In genomic region chr11:68780466-68781114, GRCm38 (mm10) we compare ENCODE assay signal across 18 mouse cellular contexts.
DNase-seq lines count a peak whose midpoint lies in the region; ATAC-seq and TF ChIP-seq lines count a peak whose summit lies in the region.
"Had no signal": no experiment of that assay in that cellular context is flagged by ENCODE, and none has a peak within 500 bp of the region (broad histone marks: within the 10 kb centered on the region; RNA-seq: fewer than 3 reads in every experiment).

No protein-coding gene starts in this region.

- no peak for TF ChIP-seq CTCF in heart, postnatal 0 days (IDR thresholded peaks at IDR 0.05; ENCODE audit: low read depth)

- H3K4me1 ChIP-seq in heart, embryonic 10.5 days = peaks cover 25% of the 10 kb centered on the region
- H3K4me1 ChIP-seq in heart, postnatal 0 days (ENCODE audit: control insufficient read depth, insufficient read depth) = peaks cover 11% of the 10 kb centered on the region
- no peaks in the 10 kb centered on the region for H3K4me1 ChIP-seq in midbrain, embryonic 14.5 days (ENCODE audit: control insufficient read depth, insufficient read depth, low read length)
- H3K4me1 ChIP-seq: embryonic facial prominence, embryonic 13.5 days had no signal

- ATAC-seq in heart, postnatal 0 days (ENCODE audit: insufficient read depth, low read depth) = peak; percentile 77
- no peak for ATAC-seq in midbrain, embryonic 14.5 days (ENCODE audit: low FRiP score, low TSS enrichment)
- ATAC-seq: forebrain, embryonic 14.5 days; inflammation-experienced regulatory T-cells, adult 6 months had no signal

- H3K36me3 ChIP-seq in heart, embryonic 10.5 days = peaks cover 87% of the 10 kb centered on the region
- peaks cover 68% of the 10 kb centered on the region for H3K36me3 ChIP-seq in heart, postnatal 0 days (replicated peaks; ENCODE audit: control insufficient read depth, insufficient read depth, low read length)
- peaks cover 78% of the 10 kb centered on the region for H3K36me3 ChIP-seq in midbrain, embryonic 14.5 days (ENCODE audit: control insufficient read depth, insufficient read depth, low read length)

- TF ChIP-seq EP300 in heart, postnatal 0 days (IDR thresholded peaks at IDR 0.05; ENCODE audit: low read depth) = no peak

- no peaks in the 10 kb centered on the region for H3K27me3 ChIP-seq in heart, embryonic 10.5 days (ENCODE audit: insufficient read depth, poor library complexity, severe bottlenecking)
- no peaks in the 10 kb centered on the region for H3K27me3 ChIP-seq in heart, postnatal 0 days (ENCODE audit: control insufficient read depth, insufficient read depth, low read length)
- H3K27me3 ChIP-seq in midbrain, embryonic 14.5 days (ENCODE audit: control insufficient read depth, insufficient read depth, low read length) = no peaks in the 10 kb centered on the region
- H3K27me3 ChIP-seq: embryonic facial prominence, embryonic 13.5 days had no signal

- no peaks in the 10 kb centered on the region for H3K9me3 ChIP-seq in heart, embryonic 10.5 days
- H3K9me3 ChIP-seq in heart, postnatal 0 days (replicated peaks; ENCODE audit: control insufficient read depth, low read length) = no peaks in the 10 kb centered on the region
- no peaks in the 10 kb centered on the region for H3K9me3 ChIP-seq in midbrain, embryonic 14.5 days (ENCODE audit: control insufficient read depth, low read length)
- H3K9me3 ChIP-seq: embryonic facial prominence, embryonic 13.5 days had no signal

- peak overlapping the region; percentile 43; the same call in 1 of the 2 replicates for H3K27ac ChIP-seq in heart, embryonic 10.5 days
- peak overlapping the region; percentile 66 for H3K27ac ChIP-seq in heart, postnatal 0 days (ENCODE audit: low read depth)
- H3K27ac ChIP-seq in midbrain, embryonic 14.5 days (replicated peaks; ENCODE audit: low read depth, low read length) = no peak overlapping the region
- H3K27ac ChIP-seq: embryonic facial prominence, embryonic 13.5 days; stomach, postnatal 0 days had no signal

- no peak overlapping the region; the same call in 1 of the 2 replicates for H3K9ac ChIP-seq in heart, postnatal 0 days (replicated peaks; ENCODE audit: low read depth, low read length)
- no peak overlapping the region for H3K9ac ChIP-seq in midbrain, embryonic 14.5 days (replicated peaks; ENCODE audit: low read length)
- H3K9ac ChIP-seq: embryonic facial prominence, embryonic 13.5 days had no signal

- peak; percentile 36 for DNase-seq in cerebellum, adult 9-10 months
- DNase-seq in cerebellum, postnatal 25 days = no peak
- peak; percentile 84 for DNase-seq in heart, embryonic 10.5 days (ENCODE audit: low spot score)
- DNase-seq in heart, postnatal 0 days (ENCODE audit: low spot score) = peak; percentile 74
- no peak for DNase-seq in midbrain, embryonic 14.5 days
- no peak for DNase-seq in layer of hippocampus, adult 9-10 months (ENCODE audit: low spot score)
- no peak for DNase-seq in lung, adult 18-20 months
- DNase-seq: adrenal gland, postnatal 36 days; gastrocnemius, postnatal 25 days; kidney, adult 9 months; kidney, postnatal 4 days; lung, adult 2 months; retina, postnatal 1 day had no signal

- H3K4me3 ChIP-seq in heart, embryonic 10.5 days = no peak overlapping the region
- H3K4me3 ChIP-seq in heart, postnatal 0 days (ENCODE audit: low read depth, low read length) = no peak overlapping the region
- no peak overlapping the region for H3K4me3 ChIP-seq in midbrain, embryonic 14.5 days (replicated peaks; ENCODE audit: low read depth, low read length)
- H3K4me3 ChIP-seq: embryonic facial prominence, embryonic 13.5 days had no signal

- H3K4me2 ChIP-seq in heart, postnatal 0 days (ENCODE audit: low read depth, low read length) = peak overlapping the region; percentile 3
- no peak overlapping the region for H3K4me2 ChIP-seq in midbrain, embryonic 14.5 days (ENCODE audit: low read length)
- H3K4me2 ChIP-seq: embryonic facial prominence, embryonic 13.5 days; liver, embryonic 11.5 days had no signal

- WGBS in heart, embryonic 10.5 days = 36% methylated on average over 14 of the region's 14 CpGs
- 29% methylated on average over 14 of the region's 14 CpGs for WGBS in heart, postnatal 0 days
- 85% methylated on average over 14 of the region's 14 CpGs for WGBS in midbrain, embryonic 14.5 days

Comparison
In these comparisons a context has a peak if more than half of its experiments do, and no peak if none do; other contexts are left out.
1. DNase-seq: peak in cerebellum, adult 9-10 months (single experiment), heart, embryonic 10.5 days (single experiment) and heart, postnatal 0 days (single experiment); none in cerebellum, postnatal 25 days (0 of 2), midbrain, embryonic 14.5 days (single experiment), layer of hippocampus, adult 9-10 months (single experiment) and lung, adult 18-20 months (0 of 2).